Mouse (Mus musculus): ENCODE results near the gene Pla1a.

DNA sequence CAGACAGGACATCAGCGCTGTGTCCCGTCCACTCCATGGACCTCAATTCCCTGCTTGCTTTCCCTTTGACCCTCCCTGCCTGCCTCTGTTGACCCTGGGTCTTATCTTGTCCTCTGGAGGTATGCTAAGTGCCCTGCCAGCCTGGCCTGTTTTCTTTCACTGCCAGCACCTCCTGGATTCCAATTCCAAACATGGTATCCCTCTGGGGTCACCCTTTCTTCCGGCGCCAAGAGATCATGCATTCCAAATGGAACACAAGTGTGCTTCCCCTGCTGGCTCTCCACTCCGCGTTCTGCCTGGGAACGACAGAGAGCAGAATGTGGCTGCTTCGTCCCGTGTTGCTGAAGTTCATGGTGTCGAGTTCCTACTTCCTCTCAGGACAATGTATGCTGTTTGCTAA, 71.0 kb downstream of the Pla1a start, which contains the start of gene Popdc2:
- no peak for TF ChIP-seq POLR2A (IDR thresholded peaks at IDR 0.05; ENCODE audit: borderline replicate concordance, control insufficient read depth, low read depth, low read length)
- TF ChIP-seq CTCF (IDR thresholded peaks at IDR 0.05; ENCODE audit: control insufficient read depth, insufficient read depth, low read length), result no peak
